Mouse (Mus musculus): ENCODE measurements around the gene Strn4. TPM values are rescaled to one million over a fixed set of nuclear protein-coding genes. Genes with fewer than 3 reads are reported as not detected.

Strn4 gene
- polyA plus RNA-seq, 2 experiments: 109 to 197 TPM

DNA sequence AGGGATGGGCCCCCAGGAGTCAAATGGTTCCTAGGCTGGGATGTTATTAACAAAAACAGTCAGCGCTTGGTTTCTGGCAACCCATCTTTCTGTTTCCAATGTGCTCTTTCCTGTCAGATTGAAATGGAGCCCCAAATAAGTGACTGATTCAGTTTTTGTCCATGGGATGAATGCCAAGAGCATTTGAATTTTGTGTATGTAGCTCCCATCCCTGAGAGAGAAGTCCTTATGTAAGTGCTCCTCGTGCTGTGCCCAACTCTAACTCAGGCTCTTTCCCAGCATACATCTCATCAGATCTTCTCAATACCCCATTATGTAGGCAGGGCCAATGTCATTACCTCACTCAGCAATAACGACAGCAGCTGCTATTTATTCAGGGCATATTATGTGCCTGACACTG is 2.0 kb downstream of the Strn4 start:
- peaks cover 20% of the 10 kb centered on the region for H3K36me3 ChIP-seq (ENCODE audit: control insufficient read depth, insufficient read depth, low read length)
- H3K4me1 ChIP-seq (ENCODE audit: control insufficient read depth, insufficient read depth, low read length): peaks cover 36% of the 10 kb centered on the region
- no peaks in the 10 kb centered on the region for H3K27me3 ChIP-seq (ENCODE audit: control insufficient read depth, insufficient read depth, low read length)
- no peaks in the 10 kb centered on the region for H3K9me3 ChIP-seq (ENCODE audit: control insufficient read depth, low read length)
- WGBS: 49% methylated on average over 3 of the region's 3 CpGs
- no peak for ATAC-seq (ENCODE audit: low FRiP score, low read depth)
- no peak overlapping the region for H3K27ac ChIP-seq (replicated peaks; ENCODE audit: low read depth, low read length)
- no peak for TF ChIP-seq POLR2A (IDR thresholded peaks at IDR 0.05; ENCODE audit: borderline replicate concordance, extremely low read depth, insufficient read depth, insufficient read length)
- DNase-seq (ENCODE audit: low spot score): no peak
- H3K4me2 ChIP-seq (replicated peaks; ENCODE audit: low read depth, low read length, severe bottlenecking): peak overlapping the region; percentile 73
- peak overlapping the region; percentile 100 for H3K9ac ChIP-seq (ENCODE audit: low read depth, low read length, severe bottlenecking)
- peak overlapping the region; percentile 98 for H3K4me3 ChIP-seq (replicated peaks; ENCODE audit: low read length)

DNA sequence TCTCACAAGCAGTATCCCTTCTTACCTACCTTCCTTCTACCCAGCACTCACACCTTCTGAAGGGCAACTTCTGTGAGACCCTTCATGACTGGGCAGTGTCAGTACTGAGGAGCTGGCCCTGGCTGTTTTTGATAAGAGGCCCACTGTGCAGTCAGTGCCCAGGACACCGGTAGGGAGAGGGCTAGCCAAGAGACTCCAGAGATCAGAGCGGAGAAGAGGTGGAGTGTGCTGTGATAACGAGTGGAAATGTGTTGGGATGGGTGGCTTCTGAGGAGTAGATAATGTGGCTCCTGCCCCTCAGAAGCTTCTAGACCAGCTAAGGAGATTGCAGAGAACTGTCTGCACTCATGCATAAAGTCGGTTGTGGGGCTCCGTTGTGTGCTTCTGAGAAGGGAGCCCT is 4.1 kb downstream of the Strn4 start:
- peaks cover 24% of the 10 kb centered on the region for H3K36me3 ChIP-seq (ENCODE audit: control insufficient read depth, insufficient read depth, low read length)
- no peak overlapping the region for H3K9ac ChIP-seq (ENCODE audit: low read depth, low read length, severe bottlenecking)
- no peak for ATAC-seq (ENCODE audit: low FRiP score, low read depth)
- H3K4me3 ChIP-seq (replicated peaks; ENCODE audit: low read length): no peak overlapping the region
- H3K4me1 ChIP-seq (ENCODE audit: control insufficient read depth, insufficient read depth, low read length): peaks cover 36% of the 10 kb centered on the region
- H3K27ac ChIP-seq (replicated peaks; ENCODE audit: low read depth, low read length): no peak overlapping the region
- no peak for DNase-seq (ENCODE audit: low spot score)
- no peak for TF ChIP-seq POLR2A (IDR thresholded peaks at IDR 0.05; ENCODE audit: borderline replicate concordance, extremely low read depth, insufficient read depth, insufficient read length)
- H3K27me3 ChIP-seq (ENCODE audit: control insufficient read depth, insufficient read depth, low read length): no peaks in the 10 kb centered on the region
- WGBS: 76% methylated on average over 5 of the region's 5 CpGs
- no peaks in the 10 kb centered on the region for H3K9me3 ChIP-seq (ENCODE audit: control insufficient read depth, low read length)
- no peak overlapping the region for H3K4me2 ChIP-seq (replicated peaks; ENCODE audit: low read depth, low read length, severe bottlenecking)

DNA sequence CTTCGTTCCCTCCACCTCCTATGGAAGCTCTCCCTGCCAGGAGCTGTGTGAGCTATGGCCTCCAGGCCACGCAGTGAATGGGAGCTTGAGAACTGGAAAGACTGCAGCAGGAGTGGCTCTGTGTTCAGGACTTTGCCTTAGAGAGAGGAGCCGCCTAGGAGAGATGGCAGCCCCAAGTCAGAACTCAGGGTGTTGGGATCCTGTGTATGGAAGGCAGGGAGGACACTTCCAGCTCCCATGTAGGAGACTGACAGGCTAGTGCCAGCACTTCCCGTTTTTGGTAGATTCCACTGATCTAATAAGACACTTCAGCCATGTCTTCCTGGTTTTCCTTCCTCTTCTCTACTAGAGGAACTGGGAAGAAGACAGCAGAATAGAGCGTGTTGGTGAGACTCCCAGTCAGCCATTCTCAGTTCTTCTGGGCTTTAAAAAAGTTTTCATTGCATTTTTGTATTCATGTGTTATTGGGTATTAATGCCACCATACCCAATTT is 4.6 kb downstream of the Strn4 start:
- DNase-seq (ENCODE audit: low spot score): no peak
- Histone ChIP-seq H3K36me3 (ENCODE audit: control insufficient read depth, insufficient read depth, low read length) (peaks cover 29% of the 10 kb centered on the region), H3K27ac (replicated peaks; ENCODE audit: low read depth, low read length) (no peak overlapping the region), H3K9me3 (ENCODE audit: control insufficient read depth, low read length) (no peaks in the 10 kb centered on the region), H3K4me3 (replicated peaks; ENCODE audit: low read length) (no peak overlapping the region), H3K27me3 (ENCODE audit: control insufficient read depth, insufficient read depth, low read length) (no peaks in the 10 kb centered on the region), H3K9ac (ENCODE audit: low read depth, low read length, severe bottlenecking) (no peak overlapping the region), H3K4me2 (replicated peaks; ENCODE audit: low read depth, low read length, severe bottlenecking) (no peak overlapping the region), H3K4me1 (ENCODE audit: control insufficient read depth, insufficient read depth, low read length) (peaks cover 33% of the 10 kb centered on the region)
- no peak for TF ChIP-seq POLR2A (IDR thresholded peaks at IDR 0.05; ENCODE audit: borderline replicate concordance, extremely low read depth, insufficient read depth, insufficient read length)
- WGBS: 68% methylated on average over 5 of the region's 5 CpGs
- ATAC-seq (ENCODE audit: low FRiP score, low read depth): no peak

DNA sequence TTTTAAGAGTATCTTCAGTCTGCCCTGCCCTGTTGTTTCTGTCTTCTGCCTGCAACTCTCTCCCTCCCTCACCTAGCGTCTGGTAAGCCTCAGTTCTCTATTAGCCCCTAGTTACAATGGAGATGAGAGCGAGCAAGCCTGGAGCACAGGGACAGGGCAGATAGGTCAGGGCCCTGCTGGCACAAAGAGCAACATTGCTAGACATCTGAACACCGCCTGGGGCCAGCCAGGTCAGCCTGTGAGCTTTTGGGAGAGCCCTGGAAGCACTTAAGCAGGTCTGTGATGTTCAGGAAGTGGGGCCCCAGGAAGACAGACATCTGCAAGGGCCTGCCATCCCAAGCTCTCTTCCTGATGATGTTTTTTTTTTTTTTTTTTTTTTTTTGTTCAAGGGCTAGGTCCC is 5.4 kb downstream of the Strn4 start:
- Histone ChIP-seq H3K4me1 (ENCODE audit: control insufficient read depth, insufficient read depth, low read length) (peaks cover 28% of the 10 kb centered on the region), H3K9me3 (ENCODE audit: control insufficient read depth, low read length) (no peaks in the 10 kb centered on the region), H3K4me2 (replicated peaks; ENCODE audit: low read depth, low read length, severe bottlenecking) (no peak overlapping the region), H3K4me3 (replicated peaks; ENCODE audit: low read length) (no peak overlapping the region), H3K27ac (replicated peaks; ENCODE audit: low read depth, low read length) (no peak overlapping the region), H3K9ac (ENCODE audit: low read depth, low read length, severe bottlenecking) (no peak overlapping the region), H3K36me3 (ENCODE audit: control insufficient read depth, insufficient read depth, low read length) (peaks cover 37% of the 10 kb centered on the region), H3K27me3 (ENCODE audit: control insufficient read depth, insufficient read depth, low read length) (no peaks in the 10 kb centered on the region)
- DNase-seq (ENCODE audit: low spot score) (no peak), ATAC-seq (ENCODE audit: low FRiP score, low read depth) (no peak)
- no peak for TF ChIP-seq POLR2A (IDR thresholded peaks at IDR 0.05; ENCODE audit: borderline replicate concordance, extremely low read depth, insufficient read depth, insufficient read length)
- 25% methylated on average over 3 of the region's 3 CpGs for WGBS

DNA sequence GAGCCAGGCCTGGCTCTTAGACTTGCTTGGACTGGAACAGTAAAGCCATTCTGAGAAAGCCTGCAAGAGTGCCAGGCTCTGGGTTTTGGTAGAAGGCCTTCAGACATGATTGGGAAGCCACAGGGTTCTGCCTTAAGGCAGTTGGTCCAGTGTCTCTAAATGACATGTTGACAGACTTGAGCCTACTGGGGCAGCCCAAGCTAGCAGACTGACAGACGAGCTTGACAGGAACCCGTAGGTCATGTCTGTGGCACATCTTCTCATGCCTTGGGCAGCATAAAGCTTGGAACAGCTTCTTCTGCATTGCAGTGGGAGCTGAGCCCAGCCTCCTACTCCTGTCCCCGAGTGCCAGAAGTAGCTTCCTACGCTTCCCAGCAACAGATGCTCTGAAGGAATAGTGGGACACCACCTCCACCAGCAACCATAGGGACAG is 6.0 kb downstream of the Strn4 start:
- Histone ChIP-seq H3K4me2 (replicated peaks; ENCODE audit: low read depth, low read length, severe bottlenecking) (no peak overlapping the region), H3K9ac (ENCODE audit: low read depth, low read length, severe bottlenecking) (no peak overlapping the region), H3K4me1 (ENCODE audit: control insufficient read depth, insufficient read depth, low read length) (peaks cover 28% of the 10 kb centered on the region), H3K9me3 (ENCODE audit: control insufficient read depth, low read length) (no peaks in the 10 kb centered on the region), H3K4me3 (replicated peaks; ENCODE audit: low read length) (no peak overlapping the region), H3K27me3 (ENCODE audit: control insufficient read depth, insufficient read depth, low read length) (no peaks in the 10 kb centered on the region), H3K36me3 (ENCODE audit: control insufficient read depth, insufficient read depth, low read length) (peaks cover 43% of the 10 kb centered on the region), H3K27ac (replicated peaks; ENCODE audit: low read depth, low read length) (no peak overlapping the region)
- ATAC-seq (ENCODE audit: low FRiP score, low read depth) (no peak), DNase-seq (ENCODE audit: low spot score) (no peak)
- no peak for TF ChIP-seq POLR2A (IDR thresholded peaks at IDR 0.05; ENCODE audit: borderline replicate concordance, extremely low read depth, insufficient read depth, insufficient read length)
- WGBS: 69% methylated on average over 4 of the region's 4 CpGs

DNA sequence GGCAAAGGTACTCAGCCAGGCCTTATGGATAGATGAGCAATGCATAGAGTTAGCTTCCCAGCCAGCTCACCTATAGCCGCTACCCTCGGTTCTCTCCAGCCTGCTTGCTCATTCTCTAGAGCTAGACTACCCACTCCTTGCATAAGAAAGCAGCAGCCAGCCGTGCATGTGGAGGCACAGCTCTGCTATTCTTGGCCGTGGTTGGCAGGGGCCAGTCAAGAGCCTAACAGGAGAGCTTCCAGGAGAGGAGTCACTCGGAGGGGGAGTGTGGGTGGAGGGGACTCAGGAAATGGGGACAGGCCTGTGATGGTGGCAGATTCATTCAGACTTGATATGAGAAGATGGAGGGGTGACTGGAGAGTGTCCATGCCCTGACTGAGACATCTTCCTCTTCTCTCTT is 8.0 kb downstream of the Strn4 start:
- H3K27me3 ChIP-seq (ENCODE audit: control insufficient read depth, insufficient read depth, low read length): no peaks in the 10 kb centered on the region
- no peak for TF ChIP-seq POLR2A (IDR thresholded peaks at IDR 0.05; ENCODE audit: borderline replicate concordance, extremely low read depth, insufficient read depth, insufficient read length)
- no peak overlapping the region for H3K9ac ChIP-seq (ENCODE audit: low read depth, low read length, severe bottlenecking)
- DNase-seq (ENCODE audit: low spot score): no peak
- no peak overlapping the region for H3K4me2 ChIP-seq (replicated peaks; ENCODE audit: low read depth, low read length, severe bottlenecking)
- peaks cover 13% of the 10 kb centered on the region for H3K4me1 ChIP-seq (ENCODE audit: control insufficient read depth, insufficient read depth, low read length)
- no peak for ATAC-seq (ENCODE audit: low FRiP score, low read depth)
- 76% methylated on average over 5 of the region's 5 CpGs for WGBS
- peaks cover 64% of the 10 kb centered on the region for H3K36me3 ChIP-seq (ENCODE audit: control insufficient read depth, insufficient read depth, low read length)
- H3K27ac ChIP-seq (replicated peaks; ENCODE audit: low read depth, low read length): no peak overlapping the region
- H3K9me3 ChIP-seq (ENCODE audit: control insufficient read depth, low read length): no peaks in the 10 kb centered on the region
- H3K4me3 ChIP-seq (replicated peaks; ENCODE audit: low read length): no peak overlapping the region
